Mouse (Mus musculus) midbrain, embryonic 13.5 days (tissue): Measurements from ENCODE around the gene Sfrp4. TPM values are rescaled to one million over a fixed set of nuclear protein-coding genes. Genes with fewer than 3 reads are reported as not detected.
"Not testable (repeated sequence)": the region's sequence is repeated elsewhere in the genome, so short reads cannot be mapped to it uniquely, and the experiment has no call there.

ENCODE experiments used
- ATAC-seq: fragments of 200-750 bp; cut with Nextera tagmentation; 2 replicates; pipeline ENCODE4 v1.8.0; 2017; ENCODE audit warnings: mild to moderate bottlenecking, moderate TSS enrichment, moderate library complexity
- H3K27ac ChIP-seq: fragments of 300-500 bp; sonication (generic); 2 replicates; pipeline ENCODE4 v1.5.1; 2015; ENCODE audit warnings: inconsistent platforms, mild to moderate bottlenecking, moderate library complexity
- H3K27me3 ChIP-seq: fragments of 300-500 bp; sonication (generic); 2 replicates; pipeline ENCODE4 v1.6.1; 2015; ENCODE audit warnings: mild to moderate bottlenecking, inconsistent platforms
- H3K36me3 ChIP-seq: fragments of 300-500 bp; sonication (generic); 2 replicates; pipeline ENCODE4 v1.6.1; 2015; ENCODE audit warnings: mild to moderate bottlenecking, inconsistent platforms
- H3K4me1 ChIP-seq: fragments of 300-500 bp; sonication (generic); replicated peaks from 2 replicates; pipeline ENCODE4 v1.6.1; 2015; ENCODE audit warnings: inconsistent platforms
- H3K4me2 ChIP-seq: fragments of 300-500 bp; sonication (generic); replicated peaks from 2 replicates; pipeline ENCODE4 v1.6.1; 2015; ENCODE audit warnings: moderate library complexity, mild to moderate bottlenecking, inconsistent platforms
- H3K4me3 ChIP-seq: fragments of 300-500 bp; sonication (generic); replicated peaks from 2 replicates; pipeline ENCODE4 v1.5.1; 2015; ENCODE audit warnings: mild to moderate bottlenecking, inconsistent platforms
- H3K9ac ChIP-seq: fragments of 300-500 bp; sonication (generic); replicated peaks from 2 replicates; pipeline ENCODE4 v1.6.1; 2015; ENCODE audit warnings: mild to moderate bottlenecking, inconsistent platforms
- H3K9me3 ChIP-seq: fragments of 300-500 bp; sonication (generic); 2 replicates; pipeline ENCODE4 v1.6.1; 2016; ENCODE audit warnings: mild to moderate bottlenecking, inconsistent platforms
- WGBS: fragments of 180-500 bp; shearing (Covaris S2); methylation state at CpG from one replicate; pipeline ENCODE4 v1.1.7; 2015; 5-methylcytosine and 5-hydroxymethylcytosine counted together
- polyA plus RNA-seq: library from polyadenylated mRNA; unstranded; fragments of >200 nt; fragmentation: Nextera tagmentation; extraction: Ambion mirVana; gene quantifications from 2 replicates; pipeline ENCODE4 v1.2.1, GENCODE M21; 2015

Sfrp4 gene
- polyA plus RNA-seq: 1.7 and 1.9 TPM in 2 replicates

DNA sequence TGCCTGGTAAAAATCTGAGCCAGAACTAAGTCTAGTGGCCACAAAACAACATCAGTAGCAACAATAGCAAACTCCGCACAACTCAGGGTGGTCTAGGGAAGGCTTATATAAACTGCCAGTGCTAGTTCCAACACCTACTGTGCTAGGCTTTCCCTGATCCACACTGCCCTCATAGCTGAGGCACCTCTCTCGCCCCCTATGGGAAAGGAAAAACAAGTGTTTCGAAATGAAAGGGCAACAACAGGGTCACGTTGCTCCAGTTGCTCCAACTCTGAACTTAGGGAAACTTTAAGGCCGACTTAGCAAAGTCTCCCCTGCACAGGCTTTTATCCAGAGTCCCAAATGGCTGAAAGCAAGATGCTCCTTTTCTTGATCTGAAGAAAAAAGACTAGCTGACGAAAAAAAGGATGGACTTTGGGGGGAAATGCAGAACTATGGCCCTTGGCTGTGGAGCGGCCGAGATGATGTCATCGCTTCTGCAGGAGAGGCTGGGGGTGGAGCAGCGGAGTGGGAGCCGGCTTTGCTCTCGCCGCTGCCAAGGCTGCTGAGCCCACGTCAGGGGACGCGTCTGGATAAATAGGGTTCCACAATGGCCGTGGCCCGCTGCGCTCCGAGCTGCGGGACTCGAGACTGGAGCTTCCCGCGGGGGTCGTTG, at the start of gene Sfrp4:
Gene Sfrp4 (plus strand): TSS at position 532 of the 655 bp plus-strand sequence.
- Histone ChIP-seq H3K27me3 (peaks cover 25% of the 10 kb centered on the region), H3K9ac (peak within 1 kb of the TSS; percentile 72), H3K27ac (no peak within 1 kb of the TSS), H3K9me3 (no peaks in the 10 kb centered on the region), H3K4me1 (peaks cover 27% of the 10 kb centered on the region), H3K4me3 (peak within 1 kb of the TSS; percentile 55), H3K4me2 (peak within 1 kb of the TSS; percentile 84), H3K36me3 (no peaks in the 10 kb centered on the region)
- peak; percentile 64 for ATAC-seq
- 3% methylated on average over 25 of the region's 25 CpGs for WGBS

DNA sequence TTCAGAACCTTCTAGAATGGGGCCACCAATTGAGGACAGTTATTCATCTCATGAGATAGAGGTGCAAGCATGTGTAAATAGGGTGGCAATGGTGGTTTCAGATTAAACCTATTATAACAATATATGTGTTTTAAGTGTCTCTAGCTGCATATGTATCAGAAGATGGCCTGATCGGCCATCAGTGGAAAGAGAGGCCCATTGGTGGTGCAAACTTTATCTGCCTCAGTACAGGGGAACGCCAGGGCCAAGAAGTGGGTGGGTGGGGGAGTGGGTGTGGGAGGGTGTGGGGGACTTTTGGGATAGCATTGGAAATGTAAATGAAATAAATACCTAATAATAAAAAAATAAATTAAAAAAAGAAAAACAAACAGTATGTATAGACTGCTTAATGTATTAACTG, 48.2 kb upstream of the Sfrp4 start:
- ATAC-seq: not testable (repeated sequence)

DNA sequence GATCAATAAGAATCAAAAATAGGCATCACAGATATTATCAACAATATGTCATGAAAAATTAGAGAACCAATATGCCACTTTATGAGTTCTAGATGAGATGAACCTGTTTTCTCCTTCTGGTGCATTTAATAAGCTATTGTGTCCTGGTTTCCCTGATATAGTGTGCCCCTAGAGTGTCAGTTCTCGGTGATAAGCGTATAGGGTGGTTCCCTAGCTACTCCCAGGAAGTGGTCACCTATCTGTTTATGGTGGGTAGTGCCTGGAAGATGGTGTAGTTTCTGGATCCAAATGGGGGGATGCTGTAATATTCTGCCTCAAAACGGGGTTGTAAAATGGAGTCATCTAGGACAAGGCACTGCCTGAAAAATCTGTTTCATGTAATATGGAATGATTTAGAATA, 47.0 kb upstream of the Sfrp4 start:
- Histone ChIP-seq H3K36me3 (no peaks in the 10 kb centered on the region), H3K27me3 (no peaks in the 10 kb centered on the region), H3K4me3 (no peak overlapping the region), H3K4me2 (no peak overlapping the region), H3K4me1 (no peaks in the 10 kb centered on the region), H3K9me3 (no peaks in the 10 kb centered on the region), H3K9ac (no peak overlapping the region), H3K27ac (no peak overlapping the region)
- 89% methylated on average over 3 of the region's 3 CpGs for WGBS
- no peak for ATAC-seq

More for the DNA sequence above, 48.2 kb upstream of the Sfrp4 start:
- H3K36me3 ChIP-seq, H3K27ac ChIP-seq, H3K27me3 ChIP-seq, H3K4me3 ChIP-seq, H3K9ac ChIP-seq, H3K4me1 ChIP-seq, H3K9me3 ChIP-seq, H3K4me2 ChIP-seq: not testable (repeated sequence)
- WGBS: 98% methylated on average over 2 of the region's 2 CpGs

DNA sequence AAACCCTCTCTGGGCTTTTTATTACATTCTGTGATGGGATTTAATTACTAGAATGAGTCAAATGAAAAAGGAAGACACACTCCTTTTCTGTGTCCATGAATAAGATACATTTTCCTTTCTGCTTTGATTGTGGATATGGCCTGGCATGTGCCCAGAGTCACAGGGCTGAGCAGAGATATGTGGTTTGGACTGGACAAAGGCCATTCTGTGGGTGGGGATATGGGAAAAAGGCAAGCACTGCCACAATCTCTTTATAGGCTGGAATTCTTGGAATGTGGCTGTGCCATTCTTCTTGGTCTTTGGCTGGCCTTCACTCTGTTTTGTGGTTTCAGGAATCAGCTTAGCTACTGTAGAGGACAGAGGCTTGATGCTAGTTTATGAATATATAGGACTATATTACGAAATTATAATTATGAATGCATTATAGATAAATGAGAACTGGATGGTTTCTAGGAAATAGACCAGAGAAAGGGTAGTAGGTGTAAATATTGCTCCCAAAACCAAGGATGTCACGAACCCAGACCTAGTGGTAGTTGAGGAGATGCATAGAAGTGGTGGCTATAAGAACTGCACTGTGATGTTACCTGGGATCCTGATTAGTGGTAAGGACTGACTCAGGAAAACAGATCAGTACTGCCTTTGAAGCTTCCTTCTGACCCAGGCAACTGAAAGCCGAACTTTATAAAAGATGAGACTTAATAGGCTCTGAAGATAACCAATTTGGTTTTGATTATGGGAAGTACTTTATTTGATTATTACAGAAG, 31.7 kb upstream of the Sfrp4 start:
- H3K4me3 ChIP-seq: no peak overlapping the region
- no peaks in the 10 kb centered on the region for H3K4me1 ChIP-seq
- ATAC-seq: no peak
- no peaks in the 10 kb centered on the region; the same call in 1 of the 2 replicates for H3K36me3 ChIP-seq
- 88% methylated on average over 3 of the region's 3 CpGs for WGBS
- no peak overlapping the region for H3K27ac ChIP-seq
- no peak overlapping the region for H3K4me2 ChIP-seq
- no peaks in the 10 kb centered on the region for H3K27me3 ChIP-seq
- H3K9ac ChIP-seq: no peak overlapping the region
- H3K9me3 ChIP-seq: no peaks in the 10 kb centered on the region

DNA sequence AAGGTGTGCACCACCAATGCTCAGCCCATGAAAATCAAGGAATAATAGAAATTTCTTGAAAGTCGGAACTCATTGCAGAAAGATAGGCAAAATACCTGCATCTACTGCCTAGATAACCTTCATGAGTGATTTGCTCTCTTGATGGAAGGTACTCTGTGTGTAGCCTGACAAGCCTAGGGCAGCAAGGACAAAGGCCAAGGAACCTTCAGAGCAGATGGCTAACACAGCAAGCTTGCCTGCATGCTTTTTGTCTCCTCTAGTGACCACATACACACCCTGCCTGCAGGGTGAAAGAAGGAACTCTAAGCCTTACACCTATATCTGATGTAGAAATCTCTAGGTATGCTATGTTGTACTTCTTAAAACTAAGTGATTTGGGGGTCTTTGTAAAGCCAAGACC, 27.8 kb upstream of the Sfrp4 start:
- Histone ChIP-seq H3K9ac (no peak overlapping the region), H3K36me3 (no peaks in the 10 kb centered on the region; the same call in 1 of the 2 replicates), H3K27ac (no peak overlapping the region), H3K4me1 (no peaks in the 10 kb centered on the region), H3K9me3 (no peaks in the 10 kb centered on the region), H3K4me2 (no peak overlapping the region), H3K4me3 (no peak overlapping the region), H3K27me3 (no peaks in the 10 kb centered on the region)
- 94% methylated on average over 1 of the region's 1 CpGs for WGBS
- no peak for ATAC-seq

DNA sequence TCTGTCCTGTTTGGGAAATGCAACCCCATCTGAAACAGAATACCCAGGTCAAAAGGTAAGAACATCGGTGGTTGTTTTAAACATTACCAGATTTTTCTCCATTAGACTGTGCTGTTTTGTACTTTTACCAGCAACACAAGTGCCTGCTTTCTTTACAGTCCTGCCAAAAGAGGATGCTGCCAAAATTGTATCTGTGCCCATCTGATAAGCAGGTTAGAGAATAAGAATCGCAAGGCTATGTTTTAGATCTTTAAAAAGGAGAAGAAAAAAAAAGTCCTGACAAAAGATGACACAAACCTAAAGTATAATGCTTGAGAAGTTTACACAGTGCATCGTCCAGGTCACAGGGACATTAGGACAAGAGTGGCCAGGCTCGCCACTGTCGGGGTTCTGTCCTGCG, 23.7 kb upstream of the Sfrp4 start:
- Histone ChIP-seq H3K4me3 (no peak overlapping the region), H3K36me3 (no peaks in the 10 kb centered on the region), H3K4me1 (no peaks in the 10 kb centered on the region), H3K9me3 (no peaks in the 10 kb centered on the region), H3K27me3 (no peaks in the 10 kb centered on the region), H3K4me2 (no peak overlapping the region), H3K9ac (no peak overlapping the region), H3K27ac (no peak overlapping the region)
- WGBS: 91% methylated on average over 6 of the region's 6 CpGs
- no peak for ATAC-seq

DNA sequence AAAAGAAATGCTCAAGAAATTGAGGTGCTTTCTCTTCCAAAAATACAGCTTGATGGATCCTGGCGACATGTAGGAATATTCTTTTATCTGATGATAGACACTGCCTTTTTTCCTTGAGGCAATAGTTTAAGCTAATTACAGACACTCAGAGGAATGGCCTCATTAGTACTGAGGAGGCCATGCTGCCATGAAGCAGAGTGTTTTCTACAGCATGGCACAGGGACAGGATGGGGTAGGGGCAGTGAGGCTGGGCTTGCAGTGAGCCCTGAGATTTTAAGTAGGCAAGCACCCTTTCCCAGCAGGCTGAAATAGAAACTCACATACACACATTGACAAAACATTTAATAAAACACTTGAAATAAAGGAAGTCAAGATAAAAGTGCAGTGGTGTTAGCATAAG, 20.4 kb upstream of the Sfrp4 start:
- Histone ChIP-seq H3K36me3 (0 out of 2 replicates have a peak, but pooled peaks cover 2% of the 10 kb centered on the region), H3K4me2 (no peak overlapping the region)
- ATAC-seq: no peak

DNA sequence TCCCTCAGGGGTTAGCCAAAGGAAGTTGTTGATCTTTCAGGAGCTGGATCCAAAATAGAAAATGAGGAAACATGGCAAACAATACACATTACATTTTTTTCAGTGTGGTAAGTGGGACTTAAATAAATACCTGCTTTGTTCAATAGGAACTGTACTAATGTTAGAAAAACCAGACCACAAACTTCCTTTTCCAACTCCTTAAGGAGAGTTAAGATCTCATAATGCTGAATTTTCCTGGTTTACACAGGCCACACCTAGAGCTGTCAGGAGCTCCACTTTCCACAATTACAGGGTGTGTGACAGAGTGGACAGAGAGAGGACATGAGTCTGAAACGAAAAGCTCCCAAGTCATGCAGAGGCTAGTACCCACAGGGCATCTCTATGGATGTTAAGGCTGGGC, 19.2 kb upstream of the Sfrp4 start:
- Histone ChIP-seq H3K4me2 (no peak overlapping the region), H3K9me3 (no peaks in the 10 kb centered on the region)
- WGBS: 90% methylated on average over 1 of the region's 1 CpGs

More for the DNA sequence above, 20.4 kb upstream of the Sfrp4 start:
- Histone ChIP-seq H3K4me1 (no peaks in the 10 kb centered on the region), H3K27me3 (no peaks in the 10 kb centered on the region), H3K4me3 (no peak overlapping the region), H3K27ac (no peak overlapping the region), H3K9ac (no peak overlapping the region), H3K9me3 (no peaks in the 10 kb centered on the region)
- WGBS: 78% methylated on average over 1 of the region's 1 CpGs

DNA sequence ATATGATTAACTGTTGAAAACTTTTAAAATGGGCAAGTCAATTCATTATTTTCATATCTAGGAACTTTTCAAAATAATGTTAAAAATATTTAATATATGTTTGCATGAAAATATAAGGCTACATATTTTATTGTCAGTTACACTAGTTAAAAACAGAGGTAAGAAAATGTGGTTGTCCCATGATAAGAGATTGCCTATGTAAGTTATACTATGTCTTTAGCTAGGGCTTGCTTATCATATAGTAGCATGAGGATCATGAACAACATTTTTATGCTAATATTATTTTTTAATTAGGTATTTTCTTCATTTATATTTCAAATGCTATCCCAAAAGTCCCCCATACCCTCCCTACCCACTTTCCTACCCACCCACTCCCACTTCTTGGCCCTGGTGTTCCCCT, 18.0 kb upstream of the Sfrp4 start:
- Histone ChIP-seq H3K27me3 (no peaks in the 10 kb centered on the region), H3K9me3 (no peaks in the 10 kb centered on the region), H3K4me3 (no peak overlapping the region), H3K4me1 (no peaks in the 10 kb centered on the region), H3K27ac (no peak overlapping the region), H3K4me2 (no peak overlapping the region), H3K9ac (no peak overlapping the region), H3K36me3 (0 out of 2 replicates have a peak, but pooled peaks cover 3% of the 10 kb centered on the region)
- ATAC-seq: no peak

More for the DNA sequence above, 19.2 kb upstream of the Sfrp4 start:
- Histone ChIP-seq H3K9ac (no peak overlapping the region), H3K4me1 (no peaks in the 10 kb centered on the region), H3K27ac (no peak overlapping the region), H3K36me3 (0 out of 2 replicates have a peak, but pooled peaks cover 3% of the 10 kb centered on the region), H3K4me3 (no peak overlapping the region), H3K27me3 (no peaks in the 10 kb centered on the region)
- ATAC-seq: no peak

DNA sequence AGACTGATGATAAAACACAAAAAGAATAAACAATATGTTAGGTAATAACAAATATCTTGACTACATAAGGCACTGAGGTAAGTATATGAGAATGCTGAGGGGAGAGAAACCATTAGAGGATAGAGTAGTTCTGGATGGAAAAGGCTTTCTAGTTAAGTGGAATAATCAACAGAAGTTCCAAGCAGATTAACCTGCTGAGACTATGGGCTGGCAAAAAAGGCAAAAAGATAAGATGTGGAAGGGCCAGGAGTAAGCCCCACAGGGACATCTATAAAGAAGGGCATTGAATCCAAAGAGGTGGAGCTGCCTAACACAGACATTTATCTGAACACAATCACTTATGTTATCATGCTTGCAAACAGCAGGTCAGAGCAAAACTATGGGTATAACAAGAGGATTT, 14.8 kb upstream of the Sfrp4 start:
- no peaks in the 10 kb centered on the region for H3K9me3 ChIP-seq
- H3K4me2 ChIP-seq: no peak overlapping the region
- peaks cover 10% of the 10 kb centered on the region for H3K4me1 ChIP-seq
- no peak overlapping the region for H3K27ac ChIP-seq
- H3K9ac ChIP-seq: no peak overlapping the region
- 0 out of 2 replicates have a peak, but pooled peaks cover 3% of the 10 kb centered on the region for H3K36me3 ChIP-seq
- H3K4me3 ChIP-seq: no peak overlapping the region
- no peak for ATAC-seq
- no peaks in the 10 kb centered on the region for H3K27me3 ChIP-seq

DNA sequence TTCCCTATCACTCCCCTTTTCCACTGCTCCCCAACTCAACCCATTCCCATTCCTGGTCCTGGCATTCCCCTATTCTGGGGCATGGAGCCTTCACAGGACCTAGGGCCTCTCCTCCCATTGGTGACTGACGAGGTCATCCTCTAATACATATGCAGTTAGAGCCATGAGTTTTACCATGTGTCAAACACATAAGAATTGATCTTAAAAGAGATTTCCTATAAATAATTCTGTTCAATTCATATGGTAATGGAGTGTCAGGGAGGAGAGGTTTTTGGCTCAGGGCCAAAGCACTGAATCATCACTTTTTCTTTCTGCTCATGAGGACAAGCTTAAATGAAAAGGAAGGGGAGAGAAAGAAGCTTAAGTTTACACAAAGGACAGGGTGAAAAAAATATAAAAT, 10.6 kb upstream of the Sfrp4 start:
- H3K4me2 ChIP-seq: no peak overlapping the region
- peaks cover 18% of the 10 kb centered on the region for H3K4me1 ChIP-seq
- WGBS: 15% methylated on average over 1 of the region's 1 CpGs
- peak; percentile 71 for ATAC-seq
- H3K27me3 ChIP-seq: no peaks in the 10 kb centered on the region
- no peak overlapping the region for H3K9ac ChIP-seq
- 0 out of 2 replicates have a peak, but pooled peaks cover 6% of the 10 kb centered on the region for H3K36me3 ChIP-seq
- no peak overlapping the region for H3K4me3 ChIP-seq
- no peak overlapping the region for H3K27ac ChIP-seq
- H3K9me3 ChIP-seq: no peaks in the 10 kb centered on the region

DNA sequence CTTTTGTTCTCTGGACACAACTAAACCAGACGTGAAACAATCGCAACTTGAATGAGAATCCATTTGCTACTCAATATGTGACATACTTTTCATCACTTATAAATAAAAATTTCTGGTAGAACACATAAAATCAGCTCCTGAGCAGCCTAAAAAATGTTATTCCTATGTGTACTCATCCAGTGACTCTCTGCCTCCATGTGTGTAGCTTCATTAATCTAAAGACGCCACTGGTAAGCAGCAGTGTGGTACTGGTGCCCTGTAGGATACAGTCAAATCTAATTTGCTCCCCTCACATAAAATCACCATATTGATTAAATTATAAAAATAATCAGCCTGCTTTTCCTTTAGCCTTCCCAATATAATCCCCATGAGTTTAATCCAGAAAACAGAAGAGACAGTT, 9.9 kb upstream of the Sfrp4 start:
- Histone ChIP-seq H3K27me3 (no peaks in the 10 kb centered on the region), H3K36me3 (0 out of 2 replicates have a peak, but pooled peaks cover 3% of the 10 kb centered on the region), H3K4me1 (peaks cover 21% of the 10 kb centered on the region), H3K27ac (no peak overlapping the region), H3K4me3 (no peak overlapping the region), H3K4me2 (no peak overlapping the region), H3K9me3 (no peaks in the 10 kb centered on the region), H3K9ac (no peak overlapping the region)
- 39% methylated on average over 3 of the region's 3 CpGs for WGBS
- no peak for ATAC-seq
